Mouse (Mus musculus) liver, adult 2 months (tissue): Measurements from ENCODE around the gene Gm17490. TPM values are rescaled to one million over a fixed set of nuclear protein-coding genes. Genes with fewer than 3 reads are reported as not detected.

ENCODE experiments used
- DNase-seq: peaks from one replicate; pipeline ENCODE4 v3.0.0-alpha.2; 2011; ENCODE audit warnings: low read depth, low spot score; ENCODE audit errors: extremely low read depth
- H3K27ac ChIP-seq: fragments of 200-500 bp; replicated peaks from 2 replicates; pipeline ENCODE4 v1.5.1; 2012; ENCODE audit warnings: low read depth, mild to moderate bottlenecking, control low read depth, inconsistent platforms, low read length; ENCODE audit not compliant: insufficient read depth
- H3K27me3 ChIP-seq: fragments of 200-500 bp; 2 replicates; pipeline ENCODE4 v1.6.1; 2012; ENCODE audit warnings: mild to moderate bottlenecking, moderate library complexity, low read length, inconsistent platforms; ENCODE audit not compliant: control insufficient read depth, insufficient read depth
- H3K36me3 ChIP-seq: fragments of 200-500 bp; 2 replicates; pipeline ENCODE4 v1.6.1; 2012; ENCODE audit warnings: low read length, inconsistent platforms; ENCODE audit not compliant: control insufficient read depth, insufficient read depth
- H3K4me1 ChIP-seq: fragments of 200-500 bp; 2 replicates; pipeline ENCODE4 v1.6.1; 2011; ENCODE audit warnings: low read length; ENCODE audit not compliant: control insufficient read depth, insufficient read depth
- H3K4me3 ChIP-seq: fragments of 200-500 bp; 2 replicates; pipeline ENCODE4 v1.5.1; 2011; ENCODE audit warnings: low read depth, mild to moderate bottlenecking, control low read depth, low read length, moderate library complexity; ENCODE audit not compliant: insufficient read depth
- H3K79me2 ChIP-seq: fragments of 200-500 bp; 2 replicates; pipeline ENCODE4 v1.6.1; 2012; ENCODE audit warnings: inconsistent platforms, mild to moderate bottlenecking, low read length, moderate library complexity; ENCODE audit not compliant: control insufficient read depth, insufficient read depth
- H3K9ac ChIP-seq: fragments of 200-500 bp; 2 replicates; pipeline ENCODE4 v1.6.1; 2012; ENCODE audit warnings: low read depth, mild to moderate bottlenecking, control low read depth, inconsistent platforms, low read length
- CTCF ChIP-seq: fragments of 200-500 bp; IDR thresholded peaks from 2 replicates; pipeline ENCODE4 v1.5.1; 2011; ENCODE audit warnings: low read depth, low read length, control low read depth
- POLR2A ChIP-seq: fragments of 200-500 bp; IDR thresholded peaks from 2 replicates; pipeline ENCODE4 v1.6.1; 2011; ENCODE audit warnings: low read length, control low read depth; ENCODE audit not compliant: insufficient read depth; ENCODE audit errors: extremely low read depth
- WGBS: fragments of 180-500 bp; shearing (Covaris S2); methylation state at CpG from one replicate; pipeline ENCODE4 v1.1.7; 2018; 5-methylcytosine and 5-hydroxymethylcytosine counted together
- polyA plus RNA-seq: library from polyadenylated mRNA; depleted of rRNA; stranded (reverse); fragments of >200 nt; gene quantifications from 2 replicates; pipeline ENCODE4 v1.2.3, GENCODE M21; 2012
- total RNA-seq: library from RNA; depleted of rRNA; stranded (reverse); fragments of >200 nt; gene quantifications from 2 replicates; pipeline ENCODE4 v1.2.3, GENCODE M21; 2014

Gm17490 gene
- total and polyA plus RNA-seq, 2 experiments, result not detected

DNA sequence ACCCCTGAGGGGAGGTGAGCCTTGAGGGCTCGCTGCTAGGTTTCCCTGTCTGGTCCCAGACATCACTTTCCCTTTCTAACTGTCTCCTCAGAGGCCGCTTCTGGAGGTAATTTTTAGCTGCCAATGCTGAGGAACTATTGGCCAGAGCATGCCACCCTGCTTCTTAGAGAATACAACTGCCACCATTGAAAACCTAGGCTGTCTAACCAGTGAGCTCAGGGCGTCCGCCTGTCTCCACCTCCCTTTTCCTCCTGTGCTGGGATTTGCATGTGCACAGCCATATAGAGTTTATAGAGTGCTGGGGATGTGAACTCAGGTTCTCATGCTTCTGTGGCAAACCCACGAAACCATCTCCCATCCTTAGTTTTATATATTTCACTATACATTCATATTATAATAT, 27.7 kb upstream of the Gm17490 start:
- Histone ChIP-seq H3K27ac (no peak overlapping the region), H3K4me3 (no peak overlapping the region), H3K9ac (no peak overlapping the region), H3K27me3 (no peaks in the 10 kb centered on the region), H3K79me2 (no peaks in the 10 kb centered on the region), H3K4me1 (no peaks in the 10 kb centered on the region), H3K36me3 (no peaks in the 10 kb centered on the region)
- no peak for DNase-seq
- TF ChIP-seq POLR2A, result no peak
- TF ChIP-seq CTCF, result no peak
- WGBS, result 86% methylated on average over 5 of the region's 5 CpGs

DNA sequence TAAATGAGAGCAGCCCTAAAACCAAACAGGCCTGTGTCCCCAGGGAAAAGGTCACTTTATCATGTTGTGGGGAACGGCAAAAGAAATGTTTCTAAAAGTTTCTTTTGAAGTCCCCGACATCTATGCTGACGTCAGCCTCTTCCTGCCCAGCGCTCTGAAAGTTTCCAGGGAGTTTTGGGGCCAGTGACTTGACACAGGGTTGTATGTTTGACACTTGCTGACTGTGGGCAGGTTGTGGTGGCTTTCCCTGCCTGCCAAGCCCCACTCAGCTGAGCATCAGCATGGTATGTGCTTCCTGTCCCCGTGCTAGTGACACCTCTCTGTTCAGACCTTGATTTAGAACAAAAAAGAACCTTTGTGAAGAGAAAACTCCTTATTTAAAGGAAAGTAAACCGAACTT, 27.3 kb upstream of the Gm17490 start:
- H3K4me1 ChIP-seq, result no peaks in the 10 kb centered on the region
- TF ChIP-seq CTCF (no peak), POLR2A (no peak)
- 44% methylated on average over 6 of the region's 6 CpGs for WGBS
- H3K27ac ChIP-seq, result no peak overlapping the region
- no peaks in the 10 kb centered on the region for H3K36me3 ChIP-seq
- no peak for DNase-seq
- H3K79me2 ChIP-seq, result no peaks in the 10 kb centered on the region
- no peak overlapping the region for H3K9ac ChIP-seq
- H3K4me3 ChIP-seq, result no peak overlapping the region
- no peaks in the 10 kb centered on the region for H3K27me3 ChIP-seq

DNA sequence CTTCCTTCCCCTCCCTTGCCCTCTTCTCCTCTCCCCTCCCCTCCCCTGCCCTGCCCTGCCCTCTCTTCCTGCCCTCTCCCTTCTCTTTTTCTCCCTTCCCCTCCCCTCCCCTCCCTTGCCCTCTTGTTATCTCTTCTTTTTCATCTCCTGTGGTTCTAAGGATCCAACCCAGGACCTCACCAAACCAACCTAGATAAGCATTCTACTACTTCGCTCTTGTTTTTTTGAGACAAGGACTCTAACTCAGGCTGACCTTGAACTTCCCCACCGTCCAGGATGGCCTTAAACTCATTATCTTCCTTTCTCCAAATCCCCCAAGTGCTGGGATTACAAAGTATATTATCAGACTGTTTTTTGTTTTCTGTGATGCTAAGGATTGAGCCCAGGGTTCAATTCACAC, 26.7 kb upstream of the Gm17490 start:
- Histone ChIP-seq H3K79me2 (no peaks in the 10 kb centered on the region), H3K9ac (no peak overlapping the region), H3K27ac (no peak overlapping the region), H3K36me3 (no peaks in the 10 kb centered on the region), H3K4me1 (no peaks in the 10 kb centered on the region), H3K4me3 (no peak overlapping the region), H3K27me3 (no peaks in the 10 kb centered on the region)
- WGBS, result 66% methylated on average over 2 of the region's 2 CpGs
- no peak for DNase-seq
- TF ChIP-seq POLR2A, result no peak
- TF ChIP-seq CTCF, result no peak

DNA sequence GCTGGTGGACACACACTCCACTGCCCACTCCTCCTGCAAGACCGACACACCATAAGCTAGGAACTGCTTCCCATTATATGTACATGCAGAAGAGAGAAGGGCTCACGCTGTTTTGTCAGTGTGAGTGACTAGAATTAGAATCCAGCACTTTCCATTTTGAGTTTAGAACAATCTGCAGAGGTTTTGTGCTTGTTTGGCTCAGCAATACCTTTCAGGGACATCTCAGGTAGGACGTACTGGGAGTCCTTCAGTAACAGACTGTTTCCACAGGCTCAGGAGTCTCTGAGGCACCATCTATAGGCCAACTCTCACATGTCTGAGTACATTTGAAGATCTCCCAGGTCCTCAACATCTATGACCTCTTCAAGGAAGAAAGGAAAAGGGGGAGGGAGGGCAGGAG, 26.1 kb upstream of the Gm17490 start:
- no peak for DNase-seq
- Histone ChIP-seq H3K27me3 (no peaks in the 10 kb centered on the region), H3K79me2 (no peaks in the 10 kb centered on the region), H3K36me3 (no peaks in the 10 kb centered on the region), H3K4me3 (no peak overlapping the region), H3K9ac (no peak overlapping the region), H3K4me1 (no peaks in the 10 kb centered on the region), H3K27ac (no peak overlapping the region)
- WGBS, result 88% methylated on average over 3 of the region's 3 CpGs
- TF ChIP-seq POLR2A (no peak), CTCF (no peak)

DNA sequence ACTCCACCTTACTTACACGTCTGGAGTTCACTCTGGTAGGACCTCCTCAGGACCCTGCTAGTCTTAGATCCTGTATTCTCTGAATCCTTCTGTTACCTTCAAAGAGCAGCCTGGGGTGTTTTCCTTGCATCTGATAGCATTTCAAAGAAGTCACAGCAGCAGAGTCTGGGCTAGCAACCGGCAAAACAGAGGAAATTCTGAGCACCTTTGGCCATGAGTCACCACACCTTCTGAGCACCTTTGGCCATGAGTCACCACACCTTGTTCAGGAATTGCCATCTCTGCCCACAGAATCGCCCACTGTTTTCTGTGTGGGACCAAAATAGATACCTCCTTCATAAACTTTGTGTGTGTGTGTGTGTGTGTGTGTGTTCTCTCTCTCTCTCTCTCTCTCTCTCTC, 25.4 kb upstream of the Gm17490 start:
- Histone ChIP-seq H3K4me1 (no peaks in the 10 kb centered on the region), H3K9ac (no peak overlapping the region), H3K27me3 (no peaks in the 10 kb centered on the region), H3K27ac (no peak overlapping the region), H3K4me3 (no peak overlapping the region), H3K79me2 (no peaks in the 10 kb centered on the region), H3K36me3 (no peaks in the 10 kb centered on the region)
- WGBS, result 56% methylated on average over 3 of the region's 3 CpGs
- no peak for DNase-seq
- TF ChIP-seq CTCF (no peak), POLR2A (no peak)

DNA sequence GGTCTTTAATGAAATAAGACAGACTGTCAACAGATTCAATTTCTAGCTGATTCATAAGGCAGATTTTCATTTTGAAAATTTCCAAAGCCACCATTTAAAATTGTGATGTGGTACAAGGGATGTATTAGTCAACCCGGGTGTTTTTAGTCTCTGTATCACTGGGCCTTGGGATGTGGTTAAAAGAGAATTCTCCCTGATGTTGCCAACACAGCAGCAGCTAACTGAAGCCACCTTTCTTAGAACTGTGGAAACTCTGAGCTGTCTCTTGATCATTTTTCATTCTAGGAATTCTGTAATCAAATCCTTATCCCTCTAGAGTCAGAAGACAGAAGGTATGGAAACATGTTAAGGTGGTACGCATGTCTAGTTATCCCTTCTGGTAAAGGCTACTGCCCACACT, 19.2 kb upstream of the Gm17490 start:
- H3K27me3 ChIP-seq, result no peaks in the 10 kb centered on the region
- H3K27ac ChIP-seq, result no peak overlapping the region
- DNase-seq, result no peak
- no peaks in the 10 kb centered on the region for H3K79me2 ChIP-seq
- H3K9ac ChIP-seq, result no peak overlapping the region
- TF ChIP-seq CTCF (no peak), POLR2A (no peak)
- 93% methylated on average over 2 of the region's 2 CpGs for WGBS
- H3K4me1 ChIP-seq, result no peaks in the 10 kb centered on the region
- no peak overlapping the region for H3K4me3 ChIP-seq
- no peaks in the 10 kb centered on the region for H3K36me3 ChIP-seq
